Mouse (Mus musculus): ENCODE data around the gene Tmem247. TPM values are rescaled to one million over a fixed set of nuclear protein-coding genes. Genes with fewer than 3 reads are reported as not detected.

Tmem247 gene
- under 1 TPM in 1 of 2 experiments, not detected in 1; 0.79 TPM for polyA plus RNA-seq (2017; shearing (Covaris generic))

GRCm38 (mm10) chr17:86917048-86917447 is at the start of gene Tmem247:
TSS of gene Tmem247 (plus strand) at chr17:86917348.

DNA sequence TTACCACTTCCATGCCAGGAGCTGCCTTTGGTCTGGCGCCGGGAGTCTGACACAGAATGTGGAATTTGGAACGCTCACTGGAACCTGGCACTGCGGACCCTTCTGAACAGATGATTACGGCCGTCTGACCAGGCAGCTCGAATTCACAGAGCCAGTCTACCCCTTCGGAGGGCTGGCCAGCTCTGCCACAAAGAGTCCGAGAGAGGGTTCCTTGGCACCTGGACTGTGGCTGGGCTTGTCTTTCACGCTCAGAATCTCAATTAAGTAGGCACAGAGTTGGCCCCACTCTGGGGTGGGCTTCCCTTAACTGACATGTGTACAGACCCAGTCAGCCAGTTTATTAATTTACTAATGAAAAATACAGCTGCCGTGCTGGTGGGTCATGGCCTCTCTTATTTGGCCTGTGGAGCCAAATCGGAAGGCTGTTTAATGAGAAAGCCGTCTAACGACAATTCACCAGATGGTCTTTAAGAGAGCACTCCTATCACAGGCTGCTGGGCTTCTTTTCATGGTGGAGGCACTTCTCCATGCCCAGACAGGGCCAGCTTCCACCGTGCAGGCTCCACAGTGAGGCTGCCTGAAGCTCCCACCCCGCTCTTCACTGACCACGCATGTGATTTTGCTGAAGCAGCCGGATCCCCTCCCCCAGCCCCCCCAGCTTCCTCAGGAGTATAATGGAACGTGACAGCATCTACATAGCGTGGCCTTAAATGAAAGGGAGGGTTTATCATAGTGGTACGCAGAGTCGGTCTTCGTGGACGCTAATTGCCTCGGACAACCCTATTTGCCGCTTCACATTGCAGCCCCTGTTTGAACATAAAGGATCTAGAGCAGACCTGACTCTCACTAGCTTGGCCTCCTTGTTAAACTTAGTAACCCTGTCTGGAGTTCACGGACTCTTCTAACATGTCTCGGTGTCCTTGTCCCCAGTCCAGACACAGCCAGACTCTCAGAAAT is 31.0 kb downstream of the Tmem247 start, which contains the start of gene Atp6v1e2:
TSS of gene Atp6v1e2 (minus strand) at position 58 of the 957 bp plus-strand sequence.

GRCm38 (mm10) chr17:86962894-86963585 is 45.9 kb downstream of the Tmem247 start, which contains the start of gene Rhoq:
TSS of gene Rhoq (plus strand) at chr17:86963082.

Other genes with a start within 250 kb of the Tmem247 start
- 10 to 100 TPM in 1 of 2 experiments, 1 to 10 TPM in 1; 1.5 to 11.5 TPM for gene Epas1, start 163.6 kb upstream of the Tmem247 start, polyA plus RNA-seq (2017; shearing (Covaris generic))
- gene Atp6v1e2, start 30.5 kb downstream of the Tmem247 start, polyA plus RNA-seq (2017; shearing (Covaris generic)) = not detected
- gene Rhoq, start 45.7 kb downstream of the Tmem247 start, polyA plus RNA-seq (2017; shearing (Covaris generic)) = 1 to 10 TPM; 2.2 to 5.1 TPM
- gene Pigf, start 108.1 kb downstream of the Tmem247 start, polyA plus RNA-seq (2017; shearing (Covaris generic)) = 10 to 100 TPM; 19.3 to 19.5 TPM
- 100 to 1,000 TPM; 135 to 137 TPM for gene Cript, start 108.2 kb downstream of the Tmem247 start, polyA plus RNA-seq (2017; shearing (Covaris generic))
- 10 to 100 TPM in 1 of 2 experiments, 1 to 10 TPM in 1; 8.6 to 11.1 TPM for gene Socs5, start 190.3 kb downstream of the Tmem247 start, polyA plus RNA-seq (2017; shearing (Covaris generic))

Data from activated CD4-positive, CD25-positive, alpha-beta regulatory T cell (primary cell).